Mouse (Mus musculus): ENCODE results near the gene Ntn1.

Gene Ntn1

GRCm38 (mm10) chr11:68168427-68168826 lies 232.2 kb downstream of the Ntn1 start:
- DNase-seq, result no peak

GRCm38 (mm10) chr11:68164408-68164807 lies 236.2 kb downstream of the Ntn1 start:
- DNase-seq, result no peak

GRCm38 (mm10) chr11:68159867-68160266 lies 240.8 kb downstream of the Ntn1 start:
- DNase-seq, result no peak
